ENCODE assay signal across 8 mouse cellular contexts in genomic region chr1:43337168-43337784, GRCm38 (mm10).
DNase-seq lines count a peak whose midpoint lies in the region; ATAC-seq lines count a peak whose summit lies in the region.
"Had no signal": no experiment of that assay in that cellular context is flagged by ENCODE, and none has a peak within 500 bp of the region (broad histone marks: within the 10 kb centered on the region; RNA-seq: fewer than 3 reads in every experiment).

No protein-coding gene starts in this region.

- peak overlapping the region; percentile 63 for H3K27ac ChIP-seq in intestine, embryonic 16.5 days (ENCODE audit: low read length)
- no peak overlapping the region for H3K27ac ChIP-seq in midbrain, embryonic 13.5 days

- H3K9ac ChIP-seq in intestine, embryonic 16.5 days (ENCODE audit: low read depth, low read length): no peak overlapping the region
- H3K9ac ChIP-seq in midbrain, embryonic 13.5 days (replicated peaks): no peak overlapping the region

- H3K27me3 ChIP-seq in intestine, embryonic 16.5 days (replicated peaks; ENCODE audit: control insufficient read depth, insufficient read depth, low read length): no peaks in the 10 kb centered on the region
- H3K27me3 ChIP-seq in midbrain, embryonic 13.5 days: no peaks in the 10 kb centered on the region
- H3K27me3 ChIP-seq: megakaryocyte, embryonic 14.5 days had no signal

- H3K9me3 ChIP-seq in intestine, embryonic 16.5 days (ENCODE audit: control insufficient read depth, low read length): peaks cover 5% of the 10 kb centered on the region; the same call in 1 of the 2 replicates
- no peaks in the 10 kb centered on the region for H3K9me3 ChIP-seq in midbrain, embryonic 13.5 days

- 0 out of 2 replicates have a peak, but pooled peaks cover 2% of the 10 kb centered on the region for H3K36me3 ChIP-seq in intestine, embryonic 16.5 days (ENCODE audit: control insufficient read depth, insufficient read depth, low read length)
- no peaks in the 10 kb centered on the region for H3K36me3 ChIP-seq in midbrain, embryonic 13.5 days

- WGBS in intestine, embryonic 16.5 days: 55% methylated on average over 3 of the region's 3 CpGs
- WGBS in midbrain, embryonic 13.5 days: 87% methylated on average over 3 of the region's 3 CpGs

- H3K4me3 ChIP-seq in intestine, embryonic 16.5 days (ENCODE audit: low read length): no peak overlapping the region
- no peak overlapping the region for H3K4me3 ChIP-seq in midbrain, embryonic 13.5 days (replicated peaks)
- H3K4me3 ChIP-seq: megakaryocyte, embryonic 14.5 days had no signal

- peaks cover 7% of the 10 kb centered on the region; the same call in 1 of the 2 replicates for H3K4me1 ChIP-seq in intestine, embryonic 16.5 days (ENCODE audit: control insufficient read depth, insufficient read depth, low read length)
- H3K4me1 ChIP-seq in midbrain, embryonic 13.5 days (replicated peaks): no peaks in the 10 kb centered on the region

- DNase-seq in adrenal gland, adult 8-10 months: peak; percentile 61
- DNase-seq in embryo, embryonic 9.5 days (ENCODE audit: extremely low spot score): peak; percentile 6
- peak; percentile 93 for DNase-seq in lung, postnatal 10 days
- no peak for DNase-seq in T-cell, adult 2 months (ENCODE audit: low spot score)
- DNase-seq in thymus, postnatal 4 days: no peak

- ATAC-seq in intestine, embryonic 16.5 days: peak; percentile 83
- no peak for ATAC-seq in midbrain, embryonic 13.5 days

- no peak overlapping the region for H3K4me2 ChIP-seq in intestine, embryonic 16.5 days (ENCODE audit: low read depth, low read length)
- H3K4me2 ChIP-seq in midbrain, embryonic 13.5 days (replicated peaks): no peak overlapping the region

Comparison
In these comparisons a context has a peak if more than half of its experiments do, and no peak if none do; other contexts are left out.
1. DNase-seq: peak in adrenal gland, adult 8-10 months (single experiment), embryo, embryonic 9.5 days (single experiment) and lung, postnatal 10 days (single experiment); none in T-cell, adult 2 months (single experiment) and thymus, postnatal 4 days (single experiment).